Mouse (Mus musculus) heart, adult 2 months (tissue): ENCODE measurements around the gene Prdm16. TPM values are rescaled to one million over a fixed set of nuclear protein-coding genes. Genes with fewer than 3 reads are reported as not detected.

Experiments
- DNase-seq, 2 experiments: peaks; one replicate each; pipeline ENCODE4 v3.0.0; 2021
- H3K27ac ChIP-seq: fragments of 200-600 bp; 2 replicates; pipeline ENCODE4 v1.8.1; 2022
- H3K27me3 ChIP-seq: fragments of 200-500 bp; 2 replicates; pipeline ENCODE4 v1.6.1; 2012; ENCODE audit warnings: mild to moderate bottlenecking, low read length, inconsistent platforms, mixed read lengths; ENCODE audit not compliant: control insufficient read depth, insufficient read depth
- H3K36me3 ChIP-seq: fragments of 200-500 bp; 2 replicates; pipeline ENCODE4 v1.6.1; 2012; ENCODE audit warnings: low read length, inconsistent platforms; ENCODE audit not compliant: control insufficient read depth, insufficient read depth
- H3K4me1 ChIP-seq: fragments of 200-500 bp; 2 replicates; pipeline ENCODE4 v1.6.1; 2011; ENCODE audit warnings: low read length; ENCODE audit not compliant: control insufficient read depth, insufficient read depth
- H3K4me3 ChIP-seq: fragments of 200-600 bp; 2 replicates; pipeline ENCODE4 v1.8.1; 2022
- H3K79me2 ChIP-seq: fragments of 200-500 bp; replicated peaks from 2 replicates; pipeline ENCODE4 v1.6.1; 2012; ENCODE audit warnings: mild to moderate bottlenecking, inconsistent platforms, low read length, moderate library complexity, mixed read lengths; ENCODE audit not compliant: control insufficient read depth, insufficient read depth
- H3K9ac ChIP-seq: fragments of 200-500 bp; 2 replicates; pipeline ENCODE4 v1.6.1; 2012; ENCODE audit warnings: low read depth, mild to moderate bottlenecking, control low read depth, inconsistent platforms, low read length, mixed read lengths
- CTCF ChIP-seq: fragments of 200-600 bp; IDR thresholded peaks from 2 replicates; pipeline ENCODE4 v1.8.1; 2022; ENCODE audit warnings: antibody characterized with exemption, mild to moderate bottlenecking, moderate library complexity
- EP300 ChIP-seq: fragments of 200-500 bp; IDR thresholded peaks from 2 replicates; pipeline ENCODE4 v1.6.1; 2011; ENCODE audit warnings: low read depth, low read length, control low read depth; ENCODE audit not compliant: insufficient read depth
- POLR2A ChIP-seq: fragments of 200-500 bp; IDR thresholded peaks from 2 replicates; pipeline ENCODE4 v1.6.1; 2011; ENCODE audit warnings: mild to moderate bottlenecking, low read depth, low read length, control low read depth; ENCODE audit not compliant: insufficient read depth
- WGBS: fragments of 180-500 bp; shearing (Covaris S2); methylation state at CpG from one replicate; pipeline ENCODE4 v1.1.7; 2018; 5-methylcytosine and 5-hydroxymethylcytosine counted together
- intact Hi-C: fragments of 180-260 bp; cut with DNase I; formaldehyde crosslinking; loops from one replicate; pipeline ENCODE4 v1.15.1; 2025
- polyA plus RNA-seq: library from polyadenylated mRNA; depleted of rRNA; stranded (reverse); fragments of >200 nt; gene quantifications from 2 replicates; pipeline ENCODE4 v1.2.3, GENCODE M21; 2012
- total RNA-seq, 2 experiments: library from RNA; stranded (reverse); gene quantifications; 2 replicates each; pipeline ENCODE4 v1.2.3; 2021

The Prdm16 gene
- total and polyA plus RNA-seq, 3 experiments, result 7.6 to 18.1 (median 16.8) TPM

- intact Hi-C loops, result loop anchor here (5.0 kb wide), 1 partner anchor 91 kb away; no protein-coding TSS in a partner anchor
- DNase-seq, result no peak
- H3K27me3 ChIP-seq, result no peaks in the 10 kb centered on the region
- no peak overlapping the region for H3K27ac ChIP-seq
- no peaks in the 10 kb centered on the region for H3K36me3 ChIP-seq
- no peaks in the 10 kb centered on the region for H3K79me2 ChIP-seq
- H3K4me1 ChIP-seq, result no peaks in the 10 kb centered on the region
- TF ChIP-seq POLR2A (no peak), CTCF (no peak), EP300 (no peak)
- WGBS, result 60% methylated on average over 6 of the region's 6 CpGs
- no peak overlapping the region for H3K9ac ChIP-seq
- no peak overlapping the region for H3K4me3 ChIP-seq
Measured at GRCm38 (mm10) chr4:154661256-154661655, 24.6 kb upstream of the Prdm16 start.

GRCm38 (mm10) chr4:154660025-154660424 is 23.4 kb upstream of the Prdm16 start:
- no peak overlapping the region for H3K9ac ChIP-seq
- TF ChIP-seq EP300 (no peak), CTCF (no peak), POLR2A (no peak)
- no peak overlapping the region for H3K27ac ChIP-seq
- intact Hi-C loops, result loop anchor here (5.0 kb wide), 1 partner anchor 92 kb away; no protein-coding TSS in a partner anchor
- H3K27me3 ChIP-seq, result no peaks in the 10 kb centered on the region
- no peak for DNase-seq
- no peaks in the 10 kb centered on the region for H3K79me2 ChIP-seq
- H3K4me3 ChIP-seq, result no peak overlapping the region
- no peaks in the 10 kb centered on the region for H3K4me1 ChIP-seq
- H3K36me3 ChIP-seq, result no peaks in the 10 kb centered on the region

DNA sequence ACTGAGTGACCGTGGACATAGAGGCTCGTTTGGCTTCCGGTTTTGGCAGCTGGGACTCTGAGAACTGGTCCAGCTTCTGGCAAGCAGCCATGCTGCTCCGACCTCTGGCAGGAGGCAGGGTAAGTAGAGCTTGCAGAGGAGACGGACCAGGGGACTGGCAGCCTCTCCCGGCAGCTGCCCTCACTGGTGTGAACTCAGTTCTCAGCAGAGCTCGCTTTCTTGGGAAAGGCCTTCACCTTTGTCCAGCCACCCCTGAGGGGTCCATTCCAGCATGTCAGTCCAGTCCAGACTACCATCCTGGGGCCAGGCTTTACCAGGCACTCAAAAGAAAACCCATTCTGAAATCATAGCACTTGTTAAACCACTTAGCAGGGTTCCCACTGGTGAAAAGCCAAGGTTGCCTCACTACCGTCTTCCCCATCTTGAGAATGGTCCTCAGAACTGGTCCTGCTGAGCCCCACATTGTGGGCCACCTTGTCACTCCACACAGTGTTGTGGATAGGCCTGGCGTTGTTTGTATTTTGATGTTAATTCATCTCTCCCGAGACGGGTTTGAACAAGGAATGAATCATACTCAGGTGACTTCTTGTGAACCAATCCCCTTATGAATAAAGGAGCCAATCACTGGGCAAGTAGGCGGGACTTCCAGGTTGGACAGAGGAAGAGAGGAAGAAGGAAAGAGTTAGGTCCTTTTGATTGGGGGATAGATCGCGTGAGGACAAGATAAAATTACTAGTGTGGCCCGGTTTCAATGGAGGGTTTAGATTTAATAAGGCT is 18.6 kb upstream of the Prdm16 start:
- no peak overlapping the region for H3K27ac ChIP-seq
- 60% methylated on average over 15 of the region's 15 CpGs for WGBS
- no peaks in the 10 kb centered on the region for H3K79me2 ChIP-seq
- no peaks in the 10 kb centered on the region for H3K27me3 ChIP-seq
- intact Hi-C loops, result no loop called here
- no peaks in the 10 kb centered on the region for H3K36me3 ChIP-seq
- no peak overlapping the region for H3K9ac ChIP-seq
- DNase-seq, result peak; percentile 46 to 63
- no peaks in the 10 kb centered on the region for H3K4me1 ChIP-seq
- TF ChIP-seq CTCF, result no peak
- no peak for TF ChIP-seq EP300
- TF ChIP-seq POLR2A, result no peak
- no peak overlapping the region for H3K4me3 ChIP-seq

GRCm38 (mm10) chr4:154652494-154652893 is 15.8 kb upstream of the Prdm16 start:
- H3K36me3 ChIP-seq, result no peaks in the 10 kb centered on the region
- no peak overlapping the region for H3K4me3 ChIP-seq
- no peak overlapping the region for H3K27ac ChIP-seq
- no peak for DNase-seq
- no peaks in the 10 kb centered on the region for H3K4me1 ChIP-seq
- no peak for TF ChIP-seq EP300
- TF ChIP-seq POLR2A, result no peak
- TF ChIP-seq CTCF, result no peak
- no peak overlapping the region for H3K9ac ChIP-seq
- WGBS, result 33% methylated on average over 5 of the region's 5 CpGs
- no peaks in the 10 kb centered on the region for H3K27me3 ChIP-seq
- intact Hi-C loops, result no loop called here
- H3K79me2 ChIP-seq, result no peaks in the 10 kb centered on the region

DNA sequence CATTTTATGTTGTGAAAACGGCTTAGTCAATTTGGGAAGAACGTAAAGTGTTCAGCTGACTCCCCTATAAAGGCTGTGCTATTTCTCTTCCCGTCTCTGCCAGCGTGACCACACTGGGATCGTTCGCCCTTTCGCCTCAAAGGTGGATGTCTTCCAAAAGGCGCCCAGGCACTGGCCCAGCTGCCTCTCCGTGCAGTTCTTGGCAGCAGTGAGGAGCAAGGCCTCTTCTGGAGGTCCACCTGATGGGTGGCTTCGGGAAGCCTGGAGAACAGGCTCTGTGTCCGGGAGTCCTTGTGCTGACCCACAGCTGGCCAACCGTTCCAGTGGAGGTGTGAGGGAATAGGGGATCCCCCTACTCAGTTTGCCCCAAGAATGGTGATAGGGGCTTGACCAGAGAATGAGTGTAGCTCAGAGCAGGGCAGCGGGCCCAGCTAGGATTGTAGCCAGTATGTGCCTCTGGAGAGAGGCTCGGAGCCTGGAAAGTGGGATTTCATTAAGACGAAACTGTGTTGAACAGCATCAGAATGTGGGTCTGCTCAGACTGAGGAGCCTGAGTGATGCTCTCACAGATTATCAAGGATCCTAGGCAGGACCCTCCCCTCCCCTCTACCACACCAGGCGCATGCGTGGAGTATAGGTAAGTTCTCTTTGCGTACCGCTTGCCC is 12.5 kb upstream of the Prdm16 start:
- no peaks in the 10 kb centered on the region for H3K79me2 ChIP-seq
- H3K36me3 ChIP-seq, result no peaks in the 10 kb centered on the region
- intact Hi-C loops, result loop anchor here (5.0 kb wide), 1 partner anchor 53 kb away; no protein-coding TSS in a partner anchor
- TF ChIP-seq POLR2A (no peak), EP300 (0 out of 2 replicates have a peak, but pooled peaks have one; percentile 49), CTCF (no peak)
- no peaks in the 10 kb centered on the region for H3K4me1 ChIP-seq
- no peak overlapping the region for H3K9ac ChIP-seq
- 61% methylated on average over 19 of the region's 19 CpGs for WGBS
- peak overlapping the region; percentile 53 for H3K27ac ChIP-seq
- H3K4me3 ChIP-seq, result no peak overlapping the region
- H3K27me3 ChIP-seq, result no peaks in the 10 kb centered on the region
- DNase-seq, result peak; percentile 68 to 84

DNA sequence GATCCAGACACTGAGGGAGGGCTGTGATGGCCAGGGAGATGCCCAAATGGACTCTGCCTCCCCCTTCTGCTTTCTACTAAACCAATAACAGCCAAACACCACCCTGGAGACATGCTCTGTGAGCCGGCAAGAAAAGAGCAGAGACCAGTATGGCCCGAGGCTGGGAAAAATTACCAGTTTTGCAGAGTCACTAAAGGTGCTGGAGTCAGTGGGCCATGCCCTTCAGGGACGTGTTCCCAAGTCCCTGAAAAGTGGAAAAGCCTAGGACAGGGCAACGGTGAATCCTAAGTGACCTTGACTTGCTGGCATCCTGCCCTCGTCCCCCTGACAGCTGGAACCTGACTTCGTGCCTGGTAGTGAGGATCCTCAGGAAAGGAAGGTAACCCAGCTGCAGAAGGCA is 5.8 kb upstream of the Prdm16 start:
- no peak overlapping the region for H3K4me3 ChIP-seq
- no peaks in the 10 kb centered on the region for H3K79me2 ChIP-seq
- H3K9ac ChIP-seq, result no peak overlapping the region
- DNase-seq, result no peak
- H3K36me3 ChIP-seq, result no peaks in the 10 kb centered on the region
- 17% methylated on average over 6 of the region's 6 CpGs for WGBS
- peaks cover 3% of the 10 kb centered on the region for H3K27me3 ChIP-seq
- TF ChIP-seq CTCF (no peak), POLR2A (no peak), EP300 (no peak)
- no peak overlapping the region for H3K27ac ChIP-seq
- 0 out of 2 replicates have a peak, but pooled peaks cover 2% of the 10 kb centered on the region for H3K4me1 ChIP-seq
- intact Hi-C loops, result no loop called here
